Mouse (Mus musculus) gastrocnemius, adult 18-20 months (tissue): ENCODE measurements around the gene Emc4. TPM values are rescaled to one million over a fixed set of nuclear protein-coding genes. Genes with fewer than 3 reads are reported as not detected.

ENCODE experiments used
- DNase-seq: peaks from one replicate; pipeline ENCODE4 v3.0.0; 2021; ENCODE audit warnings: low spot score
- long read RNA-seq, 2 experiments: library from polyadenylated mRNA; stranded (forward); transcript quantifications; one replicate each; pipeline ENCODE4 v2.0.0; 2021
- total RNA-seq, 2 experiments: library from RNA; stranded (reverse); gene quantifications; 2 replicates each; pipeline ENCODE4 v1.2.3; 2021

The Emc4 gene
- 10 to 100 TPM; 72.7 to 77.9 TPM for total RNA-seq
- long read RNA-seq, experiment 1, transcript Emc4-201 (5 exons, 983 nt) = major isoform, 76 of 80 reads
- long read RNA-seq, experiment 1, partial matches to known transcripts = 3 of 80 reads
- long read RNA-seq, experiment 1, other reads (novel, unspliced or antisense) = 1 of 80 reads
- long read RNA-seq, experiment 2, transcript Emc4-201 (5 exons, 983 nt) = major isoform, 77 of 83 reads
- long read RNA-seq, experiment 2, partial matches to known transcripts = 5 of 83 reads
- long read RNA-seq, experiment 2, other reads (novel, unspliced or antisense) = 1 of 83 reads

DNA sequence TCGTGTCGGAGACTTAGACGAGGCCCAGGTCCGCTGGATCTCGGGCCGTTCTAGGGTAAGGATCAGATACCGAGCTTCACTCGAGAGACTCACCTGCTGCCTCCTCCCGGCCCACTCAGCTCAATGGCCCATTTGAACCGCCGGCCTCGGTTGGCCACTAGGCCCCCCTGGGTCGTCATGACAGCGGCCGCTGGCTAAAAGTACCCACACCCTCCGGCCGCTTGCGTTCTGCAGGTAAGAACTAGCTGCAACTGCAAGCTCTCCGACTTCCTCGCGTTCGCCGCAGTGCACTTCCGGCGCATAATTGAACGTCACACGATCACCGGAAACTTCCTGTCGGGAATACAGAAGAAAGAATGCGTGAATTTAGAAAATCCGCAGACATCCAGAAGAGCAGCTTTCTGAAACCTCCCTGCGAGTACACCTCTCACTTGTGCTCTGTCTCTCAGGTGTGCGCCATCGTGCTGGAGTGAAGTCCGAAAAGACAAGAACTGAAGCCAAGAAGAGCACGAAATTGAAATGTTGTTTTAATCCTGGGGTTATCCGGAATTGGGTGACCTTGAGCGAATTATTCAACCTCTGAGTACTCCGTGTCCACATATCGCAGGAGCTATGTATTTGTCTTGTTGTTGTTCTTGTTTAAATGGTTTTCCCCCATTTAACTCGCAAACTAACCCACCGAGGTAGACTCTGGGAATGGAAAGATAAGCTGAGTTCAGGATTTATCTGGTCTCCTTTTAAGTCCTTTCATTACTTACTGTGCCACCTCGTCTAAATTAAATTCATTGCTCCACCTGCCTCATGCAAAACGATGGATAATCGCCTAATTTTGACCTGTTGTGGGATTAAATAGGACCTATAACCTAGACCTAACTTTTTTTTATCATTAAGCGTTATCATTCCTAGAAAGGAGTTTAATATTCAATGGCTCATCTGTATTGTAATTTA is at the start of gene Emc4:
TSS of gene Emc4 (minus strand) at position 302 of the 948 bp plus-strand sequence.
- DNase-seq = peak; percentile 90

DNA sequence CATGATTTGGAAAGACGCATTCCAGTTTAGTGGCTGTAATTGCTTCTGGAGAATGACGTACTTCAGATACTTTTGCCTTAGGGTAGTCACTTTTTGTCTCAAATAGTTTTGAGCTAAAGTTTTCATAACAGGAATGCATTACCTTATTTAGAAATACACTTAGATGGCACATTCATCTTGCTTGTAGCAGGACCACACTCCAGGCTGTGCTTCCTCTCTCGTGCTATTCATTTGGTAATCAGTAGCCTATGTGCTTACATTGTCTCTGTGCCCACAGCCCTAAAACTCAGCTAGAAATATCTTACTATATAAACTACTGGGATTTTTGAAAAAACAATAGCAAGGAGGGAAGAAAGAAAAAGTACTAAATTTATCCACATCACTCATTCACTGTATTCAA is 39.2 kb upstream of the Emc4 start:
- no peak for DNase-seq

DNA sequence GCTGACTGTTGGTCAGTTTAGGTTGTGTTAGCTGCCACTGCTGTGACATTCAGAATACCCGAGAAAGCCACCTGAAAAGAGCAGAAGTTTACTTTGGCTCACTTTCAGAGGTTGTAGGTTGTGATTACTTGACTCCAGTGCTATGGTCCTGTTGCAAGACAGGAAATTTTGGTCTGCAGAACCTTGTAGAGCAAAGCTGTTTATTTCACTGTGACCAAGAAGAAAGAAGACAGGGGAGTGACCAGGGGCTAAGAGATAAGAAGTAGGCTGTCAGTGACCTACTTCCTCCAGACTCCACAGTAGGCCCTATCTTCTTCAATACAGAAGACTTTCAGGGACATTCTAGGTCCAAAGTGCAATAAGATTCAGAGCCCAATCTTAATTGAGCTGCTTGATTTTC is 28.8 kb upstream of the Emc4 start:
- no peak for DNase-seq

DNA sequence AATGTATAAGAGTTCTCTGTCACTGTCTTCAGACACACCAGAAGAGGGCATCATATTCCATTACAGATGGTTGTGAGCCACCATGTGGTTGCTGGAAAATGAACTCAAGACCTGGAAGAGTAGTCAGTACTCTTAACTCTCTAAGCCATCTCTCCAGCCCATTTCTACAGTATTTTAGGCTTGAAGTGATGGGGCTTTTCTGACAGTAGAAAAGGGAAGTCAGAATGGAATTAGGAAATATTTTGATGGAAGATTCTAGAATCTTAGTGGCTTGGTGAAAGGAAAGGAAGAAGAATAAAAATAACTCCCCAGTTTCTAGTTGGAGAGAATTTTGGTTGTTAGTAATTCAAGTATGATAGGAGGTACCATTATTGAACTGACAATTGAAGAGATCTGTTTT is 26.1 kb upstream of the Emc4 start:
- DNase-seq = no peak

DNA sequence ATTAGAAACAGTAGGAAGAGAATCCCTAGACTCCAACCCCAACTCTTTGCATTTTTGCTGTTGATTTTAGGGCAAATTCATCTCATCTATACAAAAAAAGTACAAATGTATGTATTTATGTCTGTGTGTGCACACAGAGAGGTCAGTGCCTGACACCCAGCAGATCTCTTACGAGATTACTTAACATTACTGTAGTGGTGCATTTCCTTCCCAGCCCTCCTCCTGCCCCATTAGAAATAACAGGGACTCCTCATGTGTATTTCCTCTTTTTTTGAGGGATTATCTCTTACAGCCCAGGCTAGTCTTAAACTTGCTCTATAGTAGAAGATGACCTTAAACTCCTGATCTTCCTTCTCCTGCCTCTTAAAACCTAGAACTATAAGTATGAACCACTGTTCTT is 24.9 kb upstream of the Emc4 start:
- no peak for DNase-seq

DNA sequence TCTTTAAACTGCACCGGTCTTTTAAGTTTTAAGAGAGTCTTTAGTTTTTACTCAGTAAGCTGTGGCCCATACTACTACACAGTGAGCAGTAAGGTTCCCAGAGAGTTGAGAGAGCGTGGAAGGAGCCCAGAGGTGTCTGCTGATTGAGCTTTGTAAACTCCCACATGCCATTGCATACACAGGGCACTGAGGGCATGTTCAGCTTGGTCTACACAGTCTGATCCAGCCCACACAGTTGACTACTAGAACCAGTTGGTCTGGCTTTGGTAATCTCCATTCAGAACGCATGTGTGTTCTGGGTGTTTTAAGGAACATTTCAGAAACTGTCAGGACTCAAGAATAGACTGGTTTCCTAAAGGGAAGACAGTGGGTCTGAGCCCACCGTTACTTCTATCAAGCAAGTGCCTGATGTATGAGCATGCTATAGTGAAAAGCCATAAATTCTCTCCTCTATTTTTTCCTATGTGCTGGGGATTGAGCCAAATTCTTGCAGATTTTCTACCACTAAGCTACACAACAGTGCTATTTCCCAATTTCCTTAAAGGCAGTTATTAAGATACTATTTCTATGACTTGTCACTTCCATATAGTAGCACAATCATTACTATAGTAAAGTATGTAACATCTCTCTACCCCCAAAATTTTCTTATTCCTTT is 23.6 kb upstream of the Emc4 start:
- DNase-seq = no peak

DNA sequence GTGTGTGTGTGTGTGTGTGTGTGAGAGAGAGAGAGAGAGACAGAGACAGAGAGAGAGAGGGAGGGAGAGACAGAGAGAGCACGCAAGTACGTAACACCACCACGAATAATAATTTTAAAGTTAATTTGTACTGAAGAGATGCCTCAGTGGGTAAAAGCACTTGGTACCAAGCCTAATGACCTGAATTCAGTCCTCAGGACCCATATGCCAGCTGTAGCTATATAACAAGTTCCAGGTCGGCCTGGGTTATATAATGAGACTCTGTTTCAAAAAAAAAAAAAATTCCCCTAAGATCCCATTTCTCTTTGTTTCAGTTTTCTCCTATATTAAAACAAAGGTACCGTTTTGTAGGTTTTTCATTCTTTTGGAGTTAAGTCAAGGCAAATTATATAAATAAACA is 23.0 kb upstream of the Emc4 start:
- no peak for DNase-seq

DNA sequence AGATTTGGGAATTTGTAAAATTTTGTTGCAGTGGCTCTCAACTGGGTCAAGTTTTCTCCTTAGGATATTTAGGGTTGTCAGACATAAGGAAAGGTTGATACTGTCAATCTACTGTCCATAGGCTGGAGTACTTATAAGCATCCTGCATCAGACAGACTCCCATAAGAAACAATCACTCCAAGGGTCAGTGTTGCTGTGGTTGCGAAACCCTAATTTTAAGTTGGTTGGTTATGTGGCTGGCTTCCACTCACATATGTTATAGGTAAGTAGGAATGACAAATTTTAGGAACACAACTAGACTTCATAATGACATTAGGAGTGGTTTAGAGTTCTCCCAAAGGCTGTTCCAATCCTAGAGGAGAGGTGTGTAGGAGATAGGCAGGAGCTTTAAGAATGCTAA is 13.4 kb upstream of the Emc4 start:
- DNase-seq = no peak

DNA sequence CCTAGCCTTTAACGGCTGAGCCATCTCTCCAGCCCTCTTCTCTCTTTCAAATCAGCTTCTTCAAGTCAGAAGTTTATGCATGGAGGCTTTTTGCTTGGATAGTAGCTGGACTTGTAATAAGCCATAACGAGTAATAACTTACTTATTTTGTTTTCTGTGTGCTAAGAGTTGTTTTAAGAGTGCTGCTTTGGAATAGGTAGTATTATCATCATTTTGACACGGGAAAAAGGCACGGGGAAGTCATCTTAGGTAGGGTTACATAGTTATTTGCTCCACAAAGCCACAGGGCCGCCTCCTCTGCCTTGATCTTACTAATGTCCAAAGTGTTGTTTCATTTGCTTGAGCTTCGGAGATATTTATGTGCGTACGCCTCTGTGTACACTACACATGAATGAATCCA is 12.3 kb upstream of the Emc4 start:
- no peak for DNase-seq

DNA sequence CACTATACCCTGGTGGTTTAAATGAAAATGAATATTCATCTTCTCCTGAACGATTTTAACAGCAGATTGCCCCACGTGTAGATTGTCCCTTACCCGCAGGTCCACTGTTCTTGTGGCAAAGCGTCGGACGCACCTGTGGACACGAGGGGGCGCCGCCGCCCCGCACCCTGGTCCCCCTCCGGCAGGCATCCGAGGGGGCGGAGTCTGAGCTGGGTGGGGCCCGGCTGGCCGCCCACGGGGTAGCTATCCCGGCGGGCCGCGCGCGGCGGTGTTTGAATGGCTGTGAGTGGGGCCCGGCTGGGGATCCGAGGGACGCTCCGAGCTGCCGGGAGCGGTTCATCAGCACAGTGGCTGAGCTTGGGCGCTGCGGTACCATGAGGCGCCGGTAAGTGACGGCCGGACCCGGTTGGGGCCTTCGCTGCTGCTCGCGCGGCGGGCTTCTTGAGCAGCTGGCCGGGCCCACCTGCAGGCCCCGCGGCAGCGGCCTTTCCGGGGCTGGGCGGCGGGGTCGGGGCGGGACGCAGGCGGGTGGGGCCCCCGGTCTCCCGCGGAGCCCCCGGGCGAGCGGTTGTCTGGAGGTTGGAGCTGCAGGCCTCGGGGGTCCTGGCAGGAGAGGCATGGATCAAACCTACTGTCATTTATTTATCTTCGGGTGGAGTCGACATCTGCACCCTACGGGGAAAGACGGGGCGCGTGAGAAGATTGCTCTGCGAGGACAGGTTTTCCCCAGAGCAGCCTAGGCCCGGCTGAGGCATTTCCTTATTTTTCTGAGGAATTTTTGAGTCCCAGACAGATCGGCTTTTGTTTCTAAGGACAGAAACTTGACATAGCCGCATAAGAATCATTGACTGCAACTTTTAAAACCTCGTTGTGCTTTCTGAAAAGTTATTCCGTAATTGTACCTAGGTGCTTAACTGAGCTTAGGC is 11.4 kb upstream of the Emc4 start, which contains the start of gene Katnbl1:
TSS of gene Katnbl1 (plus strand) at position 239 of the 926 bp plus-strand sequence.
- peak; percentile 93 for DNase-seq

DNA sequence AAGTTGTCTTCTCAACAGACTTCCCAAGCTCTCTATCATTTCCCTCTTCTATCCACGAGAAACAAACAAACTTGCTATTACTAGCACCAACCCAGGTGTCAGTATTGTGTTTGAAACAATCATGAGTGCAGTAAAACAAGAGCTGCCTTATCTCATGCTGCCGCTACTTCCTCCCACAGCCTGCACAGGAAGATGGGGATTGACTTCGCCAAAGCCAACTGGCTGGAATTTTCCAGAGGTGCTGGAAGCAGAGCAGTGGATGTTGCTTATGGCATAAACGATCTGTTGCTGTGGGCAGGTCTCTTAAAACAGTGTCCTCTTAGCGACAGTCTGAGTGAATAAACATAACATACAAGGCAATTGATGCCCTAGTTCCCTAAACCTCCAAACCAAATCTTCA is 6.8 kb upstream of the Emc4 start:
- DNase-seq = no peak

DNA sequence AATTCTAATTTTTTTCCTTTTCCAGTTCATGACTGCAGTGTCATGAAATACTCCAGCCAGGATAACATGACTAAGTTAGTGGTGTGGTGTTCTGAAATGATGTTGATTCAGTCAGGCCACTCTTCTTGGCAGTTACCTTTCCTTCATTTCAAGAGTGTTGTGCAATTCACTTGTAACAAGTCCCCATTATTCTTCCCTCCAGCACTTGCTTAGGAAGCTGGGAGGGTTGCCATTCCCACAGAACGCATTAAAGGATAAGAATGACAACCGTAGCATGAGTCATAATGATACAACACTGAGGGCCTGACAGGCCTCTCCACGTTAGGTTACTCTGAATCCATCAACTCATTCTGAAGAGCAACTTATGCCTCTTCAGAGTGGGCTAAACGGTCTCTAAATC is 5.3 kb upstream of the Emc4 start:
- DNase-seq = peak; percentile 43

DNA sequence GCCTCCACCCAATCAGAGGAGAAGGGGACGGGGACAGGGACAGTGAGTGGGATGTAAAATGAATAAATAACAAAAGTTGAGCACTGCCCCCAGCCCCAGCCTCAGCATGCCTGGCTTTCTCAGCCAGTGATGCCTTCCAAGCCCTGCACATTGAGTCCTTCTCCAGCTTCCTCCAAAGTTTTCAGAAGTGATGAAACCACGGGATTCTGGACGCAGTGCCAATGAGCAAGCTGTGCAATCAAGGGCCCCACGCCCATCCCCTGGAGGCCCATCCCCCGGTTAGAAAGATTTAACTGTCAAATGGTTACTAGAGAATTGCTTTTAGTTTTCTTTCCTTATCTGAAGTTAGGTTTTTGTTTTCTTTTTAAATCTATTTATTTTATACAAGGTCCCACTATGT is 2.1 kb upstream of the Emc4 start:
- DNase-seq = peak; percentile 78

DNA sequence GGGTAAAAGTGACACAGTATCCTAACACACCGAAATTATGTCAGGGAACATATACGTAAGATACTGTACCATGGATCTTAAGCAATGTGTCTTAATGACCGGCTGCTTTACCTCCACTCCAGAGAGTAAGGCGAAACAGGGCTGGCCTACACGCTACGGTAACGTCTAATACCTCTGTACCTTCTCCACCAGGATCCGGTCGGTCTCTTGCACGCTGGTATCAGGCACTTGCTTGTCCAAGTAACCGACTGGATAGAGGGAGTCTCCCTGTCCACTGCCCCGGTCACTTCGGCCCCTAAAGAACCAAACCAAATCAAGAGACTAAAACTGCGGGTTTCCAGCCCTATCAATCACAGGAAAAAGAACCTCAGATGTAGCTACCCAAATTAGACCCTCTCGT is 605 bp downstream of the Emc4 start:
- DNase-seq = no peak

DNA sequence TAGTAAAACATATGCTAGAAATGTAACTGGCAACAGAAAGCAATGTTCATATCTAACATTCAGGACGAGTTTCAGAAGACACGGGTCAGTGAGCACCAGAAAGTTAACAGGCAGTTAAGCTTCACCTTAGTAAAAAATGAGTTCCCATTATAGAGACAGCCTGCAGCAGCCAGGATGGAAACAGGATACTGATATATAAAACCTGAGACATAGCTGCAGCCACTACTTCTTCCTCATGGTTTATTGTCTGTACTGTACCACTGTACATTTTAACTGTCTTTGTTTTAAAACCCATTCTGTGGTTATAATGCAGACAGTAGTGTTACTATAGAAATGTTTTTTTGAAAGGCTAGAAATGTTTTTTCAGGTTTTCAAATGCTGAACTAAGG is 7.1 kb downstream of the Emc4 start:
- no peak for DNase-seq

DNA sequence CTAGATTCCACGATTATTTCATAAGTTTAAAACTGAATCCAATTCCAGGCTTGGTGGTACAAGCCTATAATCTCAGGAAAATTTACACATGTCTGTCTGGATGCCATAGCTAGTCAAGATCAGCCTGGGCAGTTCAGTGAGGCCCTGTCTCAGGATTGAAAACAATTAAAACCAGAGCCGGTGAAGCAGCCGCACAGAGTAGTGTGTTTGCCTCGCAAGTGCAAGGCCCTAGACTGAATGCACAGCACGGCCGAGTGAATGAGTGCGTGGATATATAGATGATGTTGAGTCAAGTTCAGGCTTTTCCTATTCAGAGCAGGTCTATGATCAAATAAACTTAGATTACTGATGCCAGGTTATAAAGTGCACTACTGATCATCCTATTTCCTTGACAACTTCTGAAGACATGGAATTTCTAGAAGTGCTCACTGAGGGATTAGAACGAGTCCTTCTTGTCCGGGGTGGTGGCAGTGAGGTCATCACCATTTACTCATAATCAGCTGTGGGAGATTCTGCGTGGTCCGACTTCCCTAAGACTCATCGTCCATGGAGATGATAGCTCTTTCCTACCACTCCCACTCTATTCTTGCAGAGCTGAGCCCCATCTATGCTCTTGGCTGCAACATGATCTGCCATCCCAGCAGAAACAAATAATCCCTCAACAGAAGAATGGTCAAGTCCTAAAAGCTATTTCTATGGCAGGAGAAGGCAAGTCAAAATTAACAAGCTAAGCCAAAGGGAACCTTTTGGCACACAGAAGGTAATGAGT is 7.6 kb downstream of the Emc4 start:
- DNase-seq = no peak

DNA sequence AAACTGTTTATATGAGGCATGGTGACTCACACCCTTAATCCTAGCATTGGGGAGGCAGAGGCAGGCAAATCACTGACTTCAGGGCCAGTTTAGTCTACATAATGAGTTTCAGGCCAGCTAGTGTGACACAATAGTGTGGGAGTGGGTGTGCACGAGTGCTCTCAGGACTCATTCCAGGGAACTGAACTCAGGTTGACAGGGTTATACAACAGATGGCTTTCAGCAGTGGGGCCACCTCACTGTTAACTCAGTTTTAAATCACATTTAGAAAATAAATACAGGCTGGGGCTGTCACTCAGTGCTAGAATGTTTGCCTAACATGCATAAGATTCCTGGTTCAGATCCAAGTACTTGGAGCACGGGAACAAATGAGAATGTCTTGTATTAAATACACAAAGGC is 8.2 kb downstream of the Emc4 start:
- no peak for DNase-seq

DNA sequence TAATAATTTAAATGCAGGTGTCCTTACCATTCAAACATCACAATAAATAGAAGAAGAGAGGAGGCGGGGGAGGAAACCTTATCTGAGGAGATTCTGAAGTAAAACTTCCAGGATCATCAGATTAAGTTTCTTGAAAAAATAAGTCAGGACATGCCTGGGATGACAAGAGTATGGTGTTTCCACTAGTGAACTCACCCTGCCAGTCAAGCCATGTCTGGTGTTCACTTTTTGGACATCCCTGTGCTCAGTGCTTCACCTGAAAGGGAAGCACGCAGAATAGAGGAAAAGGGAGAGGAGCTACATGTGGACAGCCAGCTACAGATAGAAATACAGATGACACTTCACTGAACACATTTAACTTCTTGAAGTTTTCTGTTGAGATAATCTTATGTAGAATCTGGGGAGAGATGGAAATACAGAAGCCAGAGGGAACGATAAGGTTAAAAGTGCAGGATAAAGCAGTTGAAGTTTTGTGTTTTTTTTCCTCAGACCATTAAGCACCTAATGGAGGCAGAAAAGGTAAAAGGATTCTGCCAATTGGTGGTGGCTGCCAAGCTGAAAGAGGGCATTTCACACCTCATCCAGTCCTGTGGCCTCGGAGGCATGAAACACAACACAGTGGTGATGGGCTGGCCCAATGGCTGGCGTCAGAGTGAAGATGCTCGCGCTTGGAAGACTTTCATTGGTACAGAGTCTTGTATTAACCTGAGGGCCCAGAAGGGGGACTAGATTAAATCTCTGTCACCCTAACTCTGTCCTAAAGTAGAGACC is 14.0 kb downstream of the Emc4 start:
- DNase-seq = no peak

DNA sequence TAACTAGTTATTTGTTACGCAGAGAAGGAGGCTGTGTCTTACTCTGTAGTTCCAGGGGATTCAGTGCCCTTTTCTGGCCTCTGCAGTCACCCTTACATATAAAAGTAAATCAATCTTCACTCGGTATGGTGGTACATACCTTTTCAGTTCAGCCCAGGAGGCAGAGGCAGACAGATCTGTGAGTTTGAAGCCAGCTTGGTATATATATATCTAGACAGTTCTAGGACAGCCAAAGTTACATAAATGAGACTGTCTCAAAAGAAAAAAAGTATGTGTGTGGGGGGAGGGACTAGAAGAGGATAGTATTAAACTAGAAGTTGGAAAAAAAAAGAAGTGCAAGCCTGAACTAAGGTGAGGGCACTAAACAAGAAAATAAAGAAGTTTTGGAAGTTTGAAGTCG is 19.6 kb downstream of the Emc4 start:
- DNase-seq = no peak

DNA sequence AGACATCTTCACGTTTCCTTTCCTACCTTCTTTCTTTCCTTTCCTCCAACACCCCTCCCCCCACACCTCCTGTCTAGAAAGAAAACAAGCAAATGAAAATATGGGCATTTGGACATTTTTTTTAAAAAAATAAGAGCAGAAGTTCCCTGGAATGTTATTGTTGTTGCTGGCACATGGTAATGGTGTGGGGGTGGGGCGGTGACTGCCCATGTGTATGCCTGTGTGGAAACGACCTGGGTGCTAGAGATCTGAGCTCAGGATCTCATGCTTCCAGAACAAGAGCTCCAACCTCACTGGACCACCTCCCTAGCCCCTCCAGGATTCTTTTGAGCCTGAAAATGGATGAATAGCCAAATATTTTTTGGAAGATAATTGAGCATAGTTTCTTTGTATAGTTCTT is 26.7 kb downstream of the Emc4 start:
- DNase-seq = no peak
